Mouse (Mus musculus): ENCODE measurements at regions not wholly inside any gene's neighbourhood (a gene's known extent, or its start where the extent isn't known, plus 50 kb on each side); places are given as distances from the start of the nearest gene placed in this dataset.

- Histone ChIP-seq H3K4me3 (no peak overlapping the region), H3K4me2 (no peak overlapping the region), H3K4me1 (replicated peaks) (0 out of 2 replicates have a peak, but pooled peaks cover 10% of the 10 kb centered on the region), H3K27ac (replicated peaks) (no peak overlapping the region), H3K9me3 (no peaks in the 10 kb centered on the region), H3K9ac (no peak overlapping the region), H3K27me3 (no peaks in the 10 kb centered on the region), H3K36me3 (no peaks in the 10 kb centered on the region)
- ATAC-seq (ENCODE audit: low FRiP score, low read depth): no peak
- WGBS: 79% methylated on average over 7 of the region's 7 CpGs
Measured at GRCm38 (mm10) chr3:103465132-103465690, 109.8 kb upstream of the Syt6 start.

GRCm38 (mm10) chr3:103465948-103466347 is 109.1 kb upstream of the Syt6 start:
- Histone ChIP-seq H3K27ac (replicated peaks) (no peak overlapping the region), H3K4me3 (no peak overlapping the region), H3K36me3 (no peaks in the 10 kb centered on the region), H3K9me3 (no peaks in the 10 kb centered on the region), H3K27me3 (no peaks in the 10 kb centered on the region), H3K4me1 (replicated peaks) (0 out of 2 replicates have a peak, but pooled peaks cover 10% of the 10 kb centered on the region), H3K9ac (no peak overlapping the region), H3K4me2 (no peak overlapping the region)
- ATAC-seq (ENCODE audit: low FRiP score, low read depth): no peak
- 76% methylated on average over 2 of the region's 2 CpGs for WGBS

- no peaks in the 10 kb centered on the region for H3K27me3 ChIP-seq
- no peak overlapping the region for H3K9ac ChIP-seq
- no peaks in the 10 kb centered on the region for H3K36me3 ChIP-seq
- H3K9me3 ChIP-seq: no peaks in the 10 kb centered on the region
- no peak overlapping the region for H3K4me3 ChIP-seq
- H3K27ac ChIP-seq (replicated peaks): no peak overlapping the region
- H3K4me2 ChIP-seq: no peak overlapping the region
- H3K4me1 ChIP-seq (replicated peaks): 0 out of 2 replicates have a peak, but pooled peaks cover 3% of the 10 kb centered on the region
- WGBS: 83% methylated on average over 15 of the region's 15 CpGs
- no peak for ATAC-seq (ENCODE audit: low FRiP score, low read depth)
Measured at GRCm38 (mm10) chr3:103470586-103471400, 104.2 kb upstream of the Syt6 start.

GRCm38 (mm10) chr3:103472598-103472997 is 102.4 kb upstream of the Syt6 start:
- Histone ChIP-seq H3K4me3 (no peak overlapping the region), H3K36me3 (no peaks in the 10 kb centered on the region), H3K27ac (replicated peaks) (no peak overlapping the region), H3K4me2 (no peak overlapping the region), H3K9me3 (no peaks in the 10 kb centered on the region), H3K27me3 (no peaks in the 10 kb centered on the region), H3K4me1 (replicated peaks) (no peaks in the 10 kb centered on the region), H3K9ac (no peak overlapping the region)
- ATAC-seq (ENCODE audit: low FRiP score, low read depth): no peak
- WGBS: 91% methylated on average over 10 of the region's 10 CpGs

GRCm38 (mm10) chr3:103473336-103473735 is 101.7 kb upstream of the Syt6 start:
- Histone ChIP-seq H3K9ac (no peak overlapping the region), H3K4me2 (no peak overlapping the region), H3K9me3 (no peaks in the 10 kb centered on the region), H3K36me3 (no peaks in the 10 kb centered on the region), H3K27me3 (no peaks in the 10 kb centered on the region), H3K27ac (replicated peaks) (no peak overlapping the region), H3K4me3 (no peak overlapping the region), H3K4me1 (replicated peaks) (no peaks in the 10 kb centered on the region)
- 83% methylated on average over 2 of the region's 2 CpGs for WGBS
- ATAC-seq (ENCODE audit: low FRiP score, low read depth): no peak

- 74% methylated on average over 2 of the region's 2 CpGs for WGBS
Measured at GRCm38 (mm10) chr3:103479845-103480543, 95.0 kb upstream of the Syt6 start.

GRCm38 (mm10) chr3:103480676-103481075 is 94.4 kb upstream of the Syt6 start:
- no peak overlapping the region for H3K4me2 ChIP-seq
- no peak overlapping the region for H3K27ac ChIP-seq (replicated peaks)
- no peak overlapping the region for H3K4me3 ChIP-seq
- no peaks in the 10 kb centered on the region for H3K9me3 ChIP-seq
- no peaks in the 10 kb centered on the region for H3K27me3 ChIP-seq
- no peak overlapping the region for H3K9ac ChIP-seq
- H3K4me1 ChIP-seq (replicated peaks): no peaks in the 10 kb centered on the region
- ATAC-seq (ENCODE audit: low FRiP score, low read depth): no peak
- H3K36me3 ChIP-seq: no peaks in the 10 kb centered on the region
- WGBS: 82% methylated on average over 7 of the region's 7 CpGs

More at GRCm38 (mm10) chr3:103479845-103480543, 95.0 kb upstream of the Syt6 start:
- no peak overlapping the region for H3K27ac ChIP-seq (replicated peaks)
- H3K4me1 ChIP-seq (replicated peaks): no peaks in the 10 kb centered on the region
- H3K27me3 ChIP-seq: no peaks in the 10 kb centered on the region
- H3K36me3 ChIP-seq: no peaks in the 10 kb centered on the region
- no peak overlapping the region for H3K4me2 ChIP-seq
- no peak overlapping the region for H3K4me3 ChIP-seq
- H3K9me3 ChIP-seq: no peaks in the 10 kb centered on the region
- no peak for ATAC-seq (ENCODE audit: low FRiP score, low read depth)
- H3K9ac ChIP-seq: no peak overlapping the region

GRCm38 (mm10) chr3:103483316-103483715 is 91.7 kb upstream of the Syt6 start:
- H3K9ac ChIP-seq: no peak overlapping the region
- H3K27ac ChIP-seq (replicated peaks): no peak overlapping the region
- WGBS: 83% methylated on average over 2 of the region's 2 CpGs
- no peaks in the 10 kb centered on the region for H3K27me3 ChIP-seq
- no peaks in the 10 kb centered on the region for H3K36me3 ChIP-seq
- 0 out of 2 replicates have a peak, but pooled peaks have one; percentile 11 for ATAC-seq (ENCODE audit: low FRiP score, low read depth)
- no peaks in the 10 kb centered on the region for H3K4me1 ChIP-seq (replicated peaks)
- H3K9me3 ChIP-seq: no peaks in the 10 kb centered on the region
- no peak overlapping the region for H3K4me3 ChIP-seq
- H3K4me2 ChIP-seq: no peak overlapping the region

- no peak overlapping the region for H3K4me3 ChIP-seq
- no peaks in the 10 kb centered on the region for H3K36me3 ChIP-seq
- H3K9me3 ChIP-seq: no peaks in the 10 kb centered on the region
- no peaks in the 10 kb centered on the region for H3K27me3 ChIP-seq
- no peak overlapping the region for H3K9ac ChIP-seq
- H3K4me2 ChIP-seq: no peak overlapping the region
- no peak overlapping the region for H3K27ac ChIP-seq (replicated peaks)
- H3K4me1 ChIP-seq (replicated peaks): no peaks in the 10 kb centered on the region
- ATAC-seq (ENCODE audit: low FRiP score, low read depth): no peak
- WGBS: 76% methylated on average over 3 of the region's 3 CpGs
Measured at GRCm38 (mm10) chr3:103483762-103484161, 91.3 kb upstream of the Syt6 start.

- Histone ChIP-seq H3K4me3 (no peak overlapping the region), H3K9me3 (no peaks in the 10 kb centered on the region), H3K9ac (no peak overlapping the region), H3K36me3 (no peaks in the 10 kb centered on the region), H3K27ac (replicated peaks) (no peak overlapping the region), H3K27me3 (no peaks in the 10 kb centered on the region), H3K4me2 (no peak overlapping the region), H3K4me1 (replicated peaks) (no peaks in the 10 kb centered on the region)
- ATAC-seq (ENCODE audit: low FRiP score, low read depth): no peak
- 76% methylated on average over 4 of the region's 4 CpGs for WGBS
Measured at GRCm38 (mm10) chr3:103489786-103490185, 85.2 kb upstream of the Syt6 start.

GRCm38 (mm10) chr3:103490966-103491365 is 84.1 kb upstream of the Syt6 start:
- Histone ChIP-seq H3K36me3 (no peaks in the 10 kb centered on the region), H3K27ac (replicated peaks) (no peak overlapping the region), H3K4me2 (no peak overlapping the region), H3K9ac (no peak overlapping the region), H3K27me3 (no peaks in the 10 kb centered on the region), H3K4me1 (replicated peaks) (no peaks in the 10 kb centered on the region), H3K9me3 (no peaks in the 10 kb centered on the region), H3K4me3 (no peak overlapping the region)
- 88% methylated on average over 4 of the region's 4 CpGs for WGBS
- ATAC-seq (ENCODE audit: low FRiP score, low read depth): no peak

GRCm38 (mm10) chr3:103492211-103492610 is 82.8 kb upstream of the Syt6 start:
- Histone ChIP-seq H3K4me2 (no peak overlapping the region), H3K27ac (replicated peaks) (no peak overlapping the region), H3K36me3 (no peaks in the 10 kb centered on the region), H3K4me1 (replicated peaks) (no peaks in the 10 kb centered on the region), H3K27me3 (no peaks in the 10 kb centered on the region), H3K9ac (no peak overlapping the region), H3K9me3 (no peaks in the 10 kb centered on the region), H3K4me3 (no peak overlapping the region)
- 80% methylated on average over 3 of the region's 3 CpGs for WGBS
- ATAC-seq (ENCODE audit: low FRiP score, low read depth): no peak
